Mouse (Mus musculus) bone marrow, adult 2 months (tissue): ENCODE measurements around the gene Snx9.

Source experiments
- CTCF ChIP-seq: fragments of 200-500 bp; IDR thresholded peaks from 2 replicates; pipeline ENCODE4 v1.5.1; 2011; ENCODE audit warnings: low read length, control low read depth; ENCODE audit not compliant: control insufficient read depth, insufficient read depth
- POLR2A ChIP-seq: fragments of 200-500 bp; IDR thresholded peaks from 2 replicates; pipeline ENCODE4 v1.6.1; 2011; ENCODE audit warnings: low read depth, mild to moderate bottlenecking, control low read depth, low read length, borderline replicate concordance; ENCODE audit not compliant: control insufficient read depth

GRCm38 (mm10) chr17:5795369-5795768 is 45.8 kb upstream of the Snx9 start:
- no peak for TF ChIP-seq POLR2A
- no peak for TF ChIP-seq CTCF
